Mouse (Mus musculus): ENCODE results near the gene Klra5. TPM values are rescaled to one million over a fixed set of nuclear protein-coding genes. Genes with fewer than 3 reads are reported as not detected.
"Not testable (repeated sequence)": the region's sequence is repeated elsewhere in the genome, so short reads cannot be mapped to it uniquely, and the experiment has no call there.

The Klra5 gene
- polyA plus RNA-seq (2014; fragmentation: Nextera tagmentation; extraction: Ambion mirVana): not detected in 2 replicates

- H3K9me3 ChIP-seq (replicated peaks; ENCODE audit: control insufficient read depth, low read length); H3K4me1 ChIP-seq (ENCODE audit: control insufficient read depth, insufficient read depth, low read length); H3K36me3 ChIP-seq (replicated peaks; ENCODE audit: control insufficient read depth, insufficient read depth, low read depth, low read length); H3K27ac ChIP-seq (replicated peaks; ENCODE audit: low read depth, low read length); H3K27me3 ChIP-seq (ENCODE audit: control insufficient read depth, insufficient read depth, low read length); ATAC-seq (replicated peaks; ENCODE audit: insufficient number of reproducible peaks, low FRiP score, low TSS enrichment, low read depth); H3K9ac ChIP-seq (replicated peaks; ENCODE audit: low read length); H3K4me2 ChIP-seq (ENCODE audit: low read depth, low read length); DNase-seq (ENCODE audit: low spot score); H3K4me3 ChIP-seq (ENCODE audit: low read depth, low read length): not testable (repeated sequence)
These were observed at the start of gene Klra5 for GRCm38 (mm10) chr6:129917476-129917946. Gene Klra5 (minus strand): TSS chr6:129917650.

DNA sequence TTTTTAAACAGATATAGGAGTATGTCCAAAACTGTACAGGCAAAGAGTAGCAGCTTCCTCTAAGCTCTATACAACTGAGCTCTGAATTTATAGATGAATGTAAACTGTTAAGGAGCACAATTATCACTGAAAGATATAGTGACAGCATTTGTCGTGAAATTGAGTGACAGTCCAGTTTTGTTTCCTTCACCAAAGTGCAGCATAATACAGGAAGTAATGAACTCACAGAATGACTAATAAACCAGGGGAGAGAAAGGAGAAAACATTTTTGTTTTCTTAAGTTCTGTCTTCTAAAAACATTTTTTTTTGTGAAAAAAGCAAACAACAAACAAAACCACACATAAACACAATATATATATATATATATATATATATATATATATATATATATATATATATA, 454 bp downstream of the Klra5 start:
- Histone ChIP-seq H3K36me3 (replicated peaks; ENCODE audit: control insufficient read depth, insufficient read depth, low read depth, low read length) (no peaks in the 10 kb centered on the region), H3K9me3 (replicated peaks; ENCODE audit: control insufficient read depth, low read length) (no peaks in the 10 kb centered on the region), H3K9ac (replicated peaks; ENCODE audit: low read length) (no peak overlapping the region), H3K27me3 (ENCODE audit: control insufficient read depth, insufficient read depth, low read length) (no peaks in the 10 kb centered on the region), H3K4me1 (ENCODE audit: control insufficient read depth, insufficient read depth, low read length) (no peaks in the 10 kb centered on the region), H3K4me3 (ENCODE audit: low read depth, low read length) (no peak overlapping the region), H3K27ac (replicated peaks; ENCODE audit: low read depth, low read length) (no peak overlapping the region), H3K4me2 (ENCODE audit: low read depth, low read length) (no peak overlapping the region)
- ATAC-seq (replicated peaks; ENCODE audit: insufficient number of reproducible peaks, low FRiP score, low TSS enrichment, low read depth) (no peak), DNase-seq (ENCODE audit: low spot score) (no peak)
- 77% methylated on average over 1 of the region's 1 CpGs for WGBS

DNA sequence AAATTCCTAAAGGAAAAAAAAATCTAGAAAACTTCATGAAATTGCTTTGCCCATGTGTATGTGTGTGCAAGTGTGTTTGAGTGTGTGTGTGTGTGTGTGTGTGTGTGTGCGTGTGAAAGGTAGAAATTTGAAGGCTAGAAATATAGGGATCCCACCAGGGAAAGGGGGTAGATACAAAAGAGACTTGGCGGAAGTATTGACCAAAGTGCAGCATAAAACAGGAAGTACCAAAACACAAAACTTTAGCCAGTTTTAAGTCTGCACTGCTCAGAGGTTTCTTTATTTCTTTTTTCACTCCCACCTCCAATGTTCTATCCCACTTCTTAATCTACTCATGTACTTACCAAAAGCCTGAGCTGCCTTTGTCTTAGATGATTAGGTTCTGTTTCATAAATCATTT, 34.9 kb downstream of the Klra5 start:
- H3K4me2 ChIP-seq (ENCODE audit: low read depth, low read length): no peak overlapping the region
- H3K27me3 ChIP-seq (ENCODE audit: control insufficient read depth, insufficient read depth, low read length): no peaks in the 10 kb centered on the region
- no peak overlapping the region for H3K9ac ChIP-seq (replicated peaks; ENCODE audit: low read length)
- H3K9me3 ChIP-seq (replicated peaks; ENCODE audit: control insufficient read depth, low read length): no peaks in the 10 kb centered on the region
- ATAC-seq (replicated peaks; ENCODE audit: insufficient number of reproducible peaks, low FRiP score, low TSS enrichment, low read depth) (no peak), DNase-seq (ENCODE audit: low spot score) (no peak)
- WGBS: 87% methylated on average over 2 of the region's 2 CpGs
- no peaks in the 10 kb centered on the region for H3K4me1 ChIP-seq (ENCODE audit: control insufficient read depth, insufficient read depth, low read length)
- no peak overlapping the region for H3K4me3 ChIP-seq (ENCODE audit: low read depth, low read length)
- no peak overlapping the region for H3K27ac ChIP-seq (replicated peaks; ENCODE audit: low read depth, low read length)
- no peaks in the 10 kb centered on the region for H3K36me3 ChIP-seq (replicated peaks; ENCODE audit: control insufficient read depth, insufficient read depth, low read depth, low read length)

DNA sequence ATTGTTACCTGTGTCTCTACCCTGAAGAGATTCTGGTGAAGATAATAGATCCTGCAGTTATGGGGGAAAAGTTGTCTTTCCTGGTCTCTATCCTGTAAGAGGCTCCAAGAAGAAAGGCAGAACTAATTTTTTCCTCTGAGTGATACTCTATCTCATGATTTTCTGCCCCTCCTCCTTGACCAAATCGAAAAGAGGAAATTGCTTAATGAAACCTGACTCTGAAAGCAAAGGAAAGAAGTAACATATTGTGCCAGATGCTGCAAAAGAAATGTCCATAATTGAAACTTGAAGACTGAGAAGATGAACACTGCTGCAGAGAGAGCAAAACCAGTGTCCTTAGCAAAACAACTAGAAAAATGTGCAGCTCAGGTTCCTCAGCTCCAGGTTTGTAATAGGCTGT, 40.9 kb downstream of the Klra5 start, which contains the start of gene Klra17:
Gene Klra17, minus strand, starts transcription at position 124 of the 400 bp plus-strand sequence.
- Histone ChIP-seq H3K9ac (replicated peaks; ENCODE audit: low read length) (no peak within 1 kb of the TSS), H3K4me2 (ENCODE audit: low read depth, low read length) (no peak within 1 kb of the TSS), H3K4me1 (ENCODE audit: control insufficient read depth, insufficient read depth, low read length) (no peaks in the 10 kb centered on the region), H3K27me3 (ENCODE audit: control insufficient read depth, insufficient read depth, low read length) (no peaks in the 10 kb centered on the region), H3K36me3 (replicated peaks; ENCODE audit: control insufficient read depth, insufficient read depth, low read depth, low read length) (no peaks in the 10 kb centered on the region), H3K27ac (replicated peaks; ENCODE audit: low read depth, low read length) (no peak within 1 kb of the TSS), H3K9me3 (replicated peaks; ENCODE audit: control insufficient read depth, low read length) (no peaks in the 10 kb centered on the region), H3K4me3 (ENCODE audit: low read depth, low read length) (no peak within 1 kb of the TSS)
- no peak for ATAC-seq (replicated peaks; ENCODE audit: insufficient number of reproducible peaks, low FRiP score, low TSS enrichment, low read depth)
- no peak for DNase-seq (ENCODE audit: low spot score)
- 42% methylated on average over 1 of the region's 1 CpGs for WGBS

GRCm38 (mm10) chr6:129862349-129862748, 55.1 kb downstream of the Klra5 start, which contains the start of gene Gm17631:
Gene Gm17631 (plus strand): TSS chr6:129862649.
- not testable (repeated sequence) for H3K4me2 ChIP-seq (ENCODE audit: low read depth, low read length); H3K4me1 ChIP-seq (ENCODE audit: control insufficient read depth, insufficient read depth, low read length); H3K9ac ChIP-seq (replicated peaks; ENCODE audit: low read length); DNase-seq (ENCODE audit: low spot score); H3K36me3 ChIP-seq (replicated peaks; ENCODE audit: control insufficient read depth, insufficient read depth, low read depth, low read length); H3K9me3 ChIP-seq (replicated peaks; ENCODE audit: control insufficient read depth, low read length); ATAC-seq (replicated peaks; ENCODE audit: insufficient number of reproducible peaks, low FRiP score, low TSS enrichment, low read depth); H3K4me3 ChIP-seq (ENCODE audit: low read depth, low read length); H3K27ac ChIP-seq (replicated peaks; ENCODE audit: low read depth, low read length); H3K27me3 ChIP-seq (ENCODE audit: control insufficient read depth, insufficient read depth, low read length)
- WGBS: no CpG with 5 or more reads among the region's 3 CpGs

Other genes starting within 250 kb of the Klra5 start
- not detected in 2 replicates for gene Klrc1, start 238.7 kb downstream of the Klra5 start, polyA plus RNA-seq (2014; fragmentation: Nextera tagmentation; extraction: Ambion mirVana)
- gene Klri1, start 200.5 kb downstream of the Klra5 start, polyA plus RNA-seq (2014; fragmentation: Nextera tagmentation; extraction: Ambion mirVana): not detected in 2 replicates
- gene Klri2, start 177.2 kb downstream of the Klra5 start, polyA plus RNA-seq (2014; fragmentation: Nextera tagmentation; extraction: Ambion mirVana): not detected in 2 replicates
- not detected in 2 replicates for gene Gm156, start 133.4 kb downstream of the Klra5 start, polyA plus RNA-seq (2014; fragmentation: Nextera tagmentation; extraction: Ambion mirVana)
- not detected in 2 replicates for gene Gm17631, start 55.0 kb downstream of the Klra5 start, polyA plus RNA-seq (2014; fragmentation: Nextera tagmentation; extraction: Ambion mirVana)
- not detected in 2 replicates for gene Klra17, start 41.0 kb downstream of the Klra5 start, polyA plus RNA-seq (2014; fragmentation: Nextera tagmentation; extraction: Ambion mirVana)
- not detected in 2 replicates for gene Klra6, start 109.3 kb upstream of the Klra5 start, polyA plus RNA-seq (2014; fragmentation: Nextera tagmentation; extraction: Ambion mirVana)
- gene Klra4, start 149.6 kb upstream of the Klra5 start, polyA plus RNA-seq (2014; fragmentation: Nextera tagmentation; extraction: Ambion mirVana): not detected in 2 replicates
- not detected in 2 replicates for gene Klra8, start 212.2 kb upstream of the Klra5 start, polyA plus RNA-seq (2014; fragmentation: Nextera tagmentation; extraction: Ambion mirVana)

All from embryonic facial prominence, embryonic 11.5 days (tissue).